Mouse (Mus musculus): ENCODE results near the gene Proser1.

DNA sequence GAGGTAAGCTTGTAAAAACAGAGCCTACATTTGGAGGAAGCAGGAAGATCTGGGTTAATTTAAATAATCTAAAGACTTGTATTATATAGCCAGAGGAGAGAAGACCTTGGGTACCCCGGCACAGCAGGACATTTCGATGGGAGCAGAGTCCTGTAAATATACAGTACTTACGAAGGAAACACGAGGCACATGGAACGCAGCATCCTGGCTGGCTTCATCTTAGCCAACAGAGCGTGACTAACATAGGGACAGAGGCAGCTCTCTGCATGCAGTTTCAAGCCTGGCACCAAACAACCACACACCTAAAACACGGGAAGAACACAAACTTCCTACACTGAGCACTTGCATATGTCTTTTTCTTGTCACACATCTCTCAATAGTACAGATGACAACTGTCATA, 45.8 kb upstream of the Proser1 start:
- no peak for TF ChIP-seq GATA1 (IDR thresholded peaks at IDR 0.05; ENCODE audit: low read length)
- TF ChIP-seq TAL1 (IDR thresholded peaks at IDR 0.05; ENCODE audit: low read length), result no peak

Data from erythroblast, embryonic 14.5 days (primary cell).